Mouse (Mus musculus): ENCODE data around the gene Gm3468.
A peak's percentile ranks its signal among the peaks of the same experiment; 100 is the strongest.
"Not testable (repeated sequence)": the region's sequence is repeated elsewhere in the genome, so short reads cannot be mapped to it uniquely, and the experiment has no call there.

Gene Gm3468

DNA sequence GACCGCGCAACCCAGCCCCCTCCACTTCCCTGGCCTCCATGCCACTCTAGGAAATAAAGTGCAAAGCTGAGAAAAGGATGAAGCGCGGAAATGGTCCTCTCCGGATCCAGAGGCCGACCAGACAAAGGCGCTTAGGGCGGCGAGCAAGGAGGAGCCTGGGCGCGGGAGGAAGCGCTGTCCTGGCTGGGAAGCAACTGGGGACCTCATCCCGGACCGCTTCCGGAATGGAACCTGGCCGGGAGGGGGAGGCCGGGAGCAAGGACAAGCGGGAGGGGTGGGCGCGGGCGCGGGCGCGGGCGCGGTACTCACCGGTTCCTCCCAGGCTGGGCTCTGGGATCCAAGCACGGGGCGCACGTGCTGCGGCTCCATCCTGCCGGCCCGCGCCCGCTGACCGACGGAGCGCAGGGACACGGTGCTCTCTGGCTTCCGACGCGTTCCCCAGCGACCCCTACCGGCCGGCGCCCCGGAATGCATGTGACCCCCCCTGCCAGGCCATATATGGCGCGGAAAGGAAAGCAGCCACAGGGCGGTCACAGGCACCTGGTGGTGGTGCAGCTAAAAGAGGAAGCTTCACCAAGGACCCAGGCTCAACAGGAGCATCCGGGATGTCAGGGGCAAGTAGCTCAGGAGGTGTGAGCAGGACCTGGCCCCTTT lies at the start of gene Gm3468:
TSS of gene Gm3468 (minus strand) at position 394 of the 654 bp plus-strand sequence.
- DNase-seq (ENCODE audit: low spot score in 2 of 2): peak; percentile 27 to 34

DNA sequence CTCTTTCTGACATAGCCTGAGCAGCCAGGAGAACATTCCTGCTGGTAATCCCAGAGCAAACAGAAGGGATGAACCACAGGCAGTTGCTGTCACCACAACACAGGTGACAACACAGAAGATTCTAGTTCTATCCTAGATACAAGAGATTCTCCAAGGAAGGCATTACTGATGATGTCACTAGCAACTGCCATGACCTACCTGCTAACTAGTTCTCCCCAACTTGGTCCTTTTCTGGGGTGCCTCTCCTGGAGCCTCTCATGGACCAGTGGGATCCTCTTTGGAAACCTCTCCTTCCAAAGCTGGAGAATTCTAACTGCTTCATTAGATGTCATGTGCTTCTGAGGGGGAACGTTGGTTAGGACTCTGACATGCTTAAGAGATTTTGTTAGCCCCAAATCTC lies 17.2 kb upstream of the Gm3468 start, which contains the start of gene Gm3476:
TSS of gene Gm3476 (minus strand) at position 101 of the 400 bp plus-strand sequence.
- DNase-seq (ENCODE audit: low spot score in 2 of 2): not testable (repeated sequence)

DNA sequence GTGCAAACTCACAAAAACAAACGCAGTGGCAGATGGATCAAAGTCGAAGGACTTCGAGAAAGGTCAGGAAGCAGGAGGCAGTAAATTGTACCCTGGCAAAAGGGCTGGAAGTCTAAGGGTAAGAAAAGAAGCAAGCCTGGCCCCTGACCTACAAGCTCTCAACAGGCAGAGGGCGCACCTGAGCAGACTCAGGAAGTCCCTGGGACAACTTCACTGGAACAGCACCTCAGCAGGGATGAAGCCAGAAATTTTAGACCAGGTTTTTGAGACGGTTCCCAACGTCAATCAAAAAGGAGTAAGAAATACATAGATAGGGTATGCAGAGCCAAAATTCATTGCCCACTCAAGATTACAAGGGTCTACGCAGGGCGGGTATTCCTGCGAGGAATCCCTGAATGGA lies 965 bp downstream of the Gm3468 start:
- peak in 1 of 2 experiments; percentile 3 for DNase-seq (ENCODE audit: low spot score in 2 of 2)

DNA sequence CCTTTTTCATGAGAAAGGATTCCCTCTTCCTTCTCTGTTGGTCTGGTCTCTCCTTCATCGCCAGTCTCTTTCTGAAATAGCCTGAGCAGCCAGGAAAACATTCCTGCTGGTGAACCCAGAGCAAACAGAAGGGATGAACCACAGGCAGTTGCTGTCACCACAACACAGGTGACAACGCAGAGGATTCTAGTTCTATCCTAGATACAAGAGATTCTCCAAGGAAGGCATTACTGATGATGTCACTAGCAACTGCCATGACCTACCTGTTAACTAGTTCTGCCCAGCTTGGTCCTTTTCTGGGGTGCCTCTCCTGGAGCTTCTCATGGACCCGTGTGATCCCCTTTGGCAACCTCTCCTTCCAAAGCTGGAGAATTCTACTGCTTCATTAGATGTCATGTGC lies 14.6 kb downstream of the Gm3468 start, which contains the start of gene Gm8206:
TSS of gene Gm8206 (minus strand) at position 101 of the 400 bp plus-strand sequence.
- not testable (repeated sequence) for DNase-seq (ENCODE audit: low spot score in 2 of 2)

DNA sequence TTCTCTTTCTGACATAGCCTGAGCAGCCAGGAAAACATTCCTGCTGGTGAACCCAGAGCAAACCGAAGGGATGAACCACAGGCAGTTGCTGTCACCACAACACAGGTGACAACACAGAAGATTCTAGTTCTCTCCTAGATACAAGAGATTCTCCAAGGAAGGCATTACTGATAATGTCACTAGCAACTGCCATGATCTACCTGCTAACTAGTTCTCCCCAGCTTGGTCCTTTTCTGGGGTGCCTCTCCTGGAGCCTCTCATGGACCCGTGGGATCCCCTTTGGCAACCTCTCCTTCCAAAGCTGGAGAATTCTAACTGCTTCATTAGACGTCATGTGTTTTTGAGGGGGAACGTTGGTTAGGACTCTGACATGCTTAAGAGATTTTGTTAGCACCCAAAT lies 50.3 kb downstream of the Gm3468 start, which contains the start of gene Gm6337:
TSS of gene Gm6337 (minus strand) at position 101 of the 400 bp plus-strand sequence.
- not testable (repeated sequence) for DNase-seq (ENCODE audit: low spot score in 2 of 2)
